Mouse (Mus musculus) adrenal gland, postnatal 25 days (tissue): Measurements from ENCODE around the gene Prpf40b. TPM values are rescaled to one million over a fixed set of nuclear protein-coding genes. Genes with fewer than 3 reads are reported as not detected.

Source experiments
- DNase-seq: peaks from one replicate; pipeline ENCODE4 v3.0.0; 2021; ENCODE audit warnings: mixed read lengths
- total RNA-seq: library from RNA; stranded (reverse); gene quantifications from 2 replicates; pipeline ENCODE4 v1.2.3, GENCODE M21; 2021

The Prpf40b gene
- total RNA-seq, 1 experiment from 2014 or later, result 59.6 TPM

- peak; percentile 33 for DNase-seq
Observed at GRCm38 (mm10) chr15:99332921-99333675, 38.2 kb downstream of the Prpf40b start.

- DNase-seq, result no peak
Observed at GRCm38 (mm10) chr15:99333676-99334065, 38.8 kb downstream of the Prpf40b start.

GRCm38 (mm10) chr15:99334500-99334899 lies 39.6 kb downstream of the Prpf40b start:
- DNase-seq, result no peak

GRCm38 (mm10) chr15:99335801-99336320 lies 41.0 kb downstream of the Prpf40b start:
- DNase-seq, result no peak

DNA sequence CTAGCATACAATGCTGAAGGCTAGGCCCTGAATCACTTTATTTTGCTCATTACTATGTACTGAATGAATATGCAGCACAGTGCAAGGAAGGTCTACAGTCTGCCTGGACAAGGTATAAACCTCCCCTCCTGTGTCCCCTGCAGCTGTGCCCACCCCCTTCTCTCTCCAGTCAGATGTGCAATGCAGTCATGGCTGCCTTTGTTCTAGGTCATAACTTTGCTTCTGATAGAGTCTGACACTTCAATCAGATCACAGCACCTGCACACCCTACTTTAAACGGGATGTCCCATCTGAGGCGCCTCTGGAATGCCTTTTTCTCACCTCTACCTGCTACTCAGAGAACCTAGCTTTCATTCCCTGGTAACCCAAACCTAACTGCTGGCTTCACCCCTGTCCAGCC lies 44.0 kb downstream of the Prpf40b start:
- no peak for DNase-seq

GRCm38 (mm10) chr15:99339669-99340068 lies 44.8 kb downstream of the Prpf40b start:
- no peak for DNase-seq

DNA sequence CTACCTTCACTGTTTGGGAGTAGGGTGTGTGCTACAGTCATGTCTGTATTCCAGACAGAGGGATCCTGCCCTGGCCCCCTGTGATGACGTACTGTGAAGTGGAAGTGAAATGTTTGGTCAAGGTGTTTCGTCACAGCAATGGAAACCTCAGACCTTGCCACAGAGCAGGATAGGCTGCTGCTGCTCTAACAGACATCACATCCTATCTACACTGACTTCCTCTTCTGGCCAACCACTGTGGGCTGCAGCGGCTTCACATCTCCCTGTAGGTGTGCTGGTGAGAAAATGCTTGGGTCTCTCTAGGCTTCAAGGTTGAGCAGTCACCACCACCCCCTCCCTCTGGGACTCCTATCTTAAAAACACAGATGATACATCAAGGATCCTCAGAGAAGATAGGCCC lies 46.2 kb downstream of the Prpf40b start:
- no peak for DNase-seq

DNA sequence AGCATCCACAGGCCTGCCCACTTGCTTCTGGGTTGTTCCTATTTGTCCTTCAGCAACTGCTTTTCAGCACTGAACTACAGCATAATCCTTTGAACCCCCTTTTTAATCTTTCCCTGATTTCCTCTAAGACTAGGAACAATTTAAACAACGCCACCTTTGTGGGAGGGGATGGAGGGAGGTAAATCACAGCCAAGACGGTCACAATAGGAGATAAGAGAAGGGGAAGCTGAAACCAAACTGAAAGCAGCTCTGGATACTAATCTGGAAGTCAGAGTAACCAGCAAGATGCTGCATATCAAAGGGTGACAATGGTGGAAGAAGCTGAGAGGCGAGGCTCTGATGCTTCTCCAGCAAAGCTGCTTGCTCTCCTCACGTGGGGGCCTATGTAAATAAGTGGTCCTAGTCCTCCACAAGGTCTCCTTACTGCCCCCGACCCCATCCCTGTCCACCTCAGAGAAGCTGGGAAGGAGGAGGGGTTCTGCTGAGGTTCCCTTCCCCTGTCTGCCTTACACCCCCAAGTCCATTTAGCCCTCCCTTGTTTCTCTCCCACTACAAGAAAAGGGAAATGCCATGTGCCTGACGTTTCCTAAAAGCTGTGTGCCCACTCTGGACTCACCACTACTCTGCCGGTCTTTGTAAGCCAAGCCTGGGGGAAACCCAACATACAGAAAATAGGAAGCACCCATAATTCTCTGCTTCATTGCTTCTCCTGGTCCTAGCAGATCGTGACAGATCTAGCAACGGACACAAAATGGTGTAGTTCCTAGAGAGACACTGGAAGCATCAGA lies 47.5 kb downstream of the Prpf40b start:
- peak; percentile 0 for DNase-seq

DNA sequence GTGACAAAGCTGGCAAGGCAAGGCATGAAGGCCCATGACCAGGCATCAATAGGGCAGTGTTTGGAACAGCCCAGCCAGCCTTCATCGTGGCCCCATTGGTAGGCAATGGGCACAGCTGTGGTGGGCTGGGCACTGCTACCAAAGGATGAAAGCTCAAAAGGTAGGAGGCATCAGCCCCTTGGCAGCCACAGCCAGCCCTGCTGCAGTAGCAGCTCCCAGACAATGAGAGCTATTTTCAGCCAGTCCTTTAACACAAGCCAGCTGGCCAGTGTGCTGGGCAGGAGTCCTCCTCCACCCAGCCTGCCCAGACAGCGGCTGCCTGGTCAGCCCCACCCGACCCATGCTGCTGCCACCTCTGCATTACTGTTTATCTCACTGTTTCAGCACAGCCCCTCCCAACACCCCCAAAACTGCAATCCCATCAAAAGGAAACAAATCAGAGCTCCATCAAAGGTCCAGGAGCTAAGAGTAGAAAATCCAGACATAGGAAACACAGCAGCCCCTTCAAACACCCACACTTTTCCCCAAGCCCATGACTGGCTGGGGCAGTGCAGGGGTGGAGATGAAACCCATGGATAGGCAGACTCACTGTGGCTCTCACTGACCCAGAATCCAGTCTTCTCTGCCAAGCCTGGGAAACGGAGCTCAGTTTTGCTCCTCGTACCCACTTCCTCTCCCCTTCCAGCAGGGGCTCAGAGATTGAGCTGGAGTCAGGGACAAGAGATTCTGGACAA lies 48.7 kb downstream of the Prpf40b start:
- DNase-seq, result peak; percentile 6

DNA sequence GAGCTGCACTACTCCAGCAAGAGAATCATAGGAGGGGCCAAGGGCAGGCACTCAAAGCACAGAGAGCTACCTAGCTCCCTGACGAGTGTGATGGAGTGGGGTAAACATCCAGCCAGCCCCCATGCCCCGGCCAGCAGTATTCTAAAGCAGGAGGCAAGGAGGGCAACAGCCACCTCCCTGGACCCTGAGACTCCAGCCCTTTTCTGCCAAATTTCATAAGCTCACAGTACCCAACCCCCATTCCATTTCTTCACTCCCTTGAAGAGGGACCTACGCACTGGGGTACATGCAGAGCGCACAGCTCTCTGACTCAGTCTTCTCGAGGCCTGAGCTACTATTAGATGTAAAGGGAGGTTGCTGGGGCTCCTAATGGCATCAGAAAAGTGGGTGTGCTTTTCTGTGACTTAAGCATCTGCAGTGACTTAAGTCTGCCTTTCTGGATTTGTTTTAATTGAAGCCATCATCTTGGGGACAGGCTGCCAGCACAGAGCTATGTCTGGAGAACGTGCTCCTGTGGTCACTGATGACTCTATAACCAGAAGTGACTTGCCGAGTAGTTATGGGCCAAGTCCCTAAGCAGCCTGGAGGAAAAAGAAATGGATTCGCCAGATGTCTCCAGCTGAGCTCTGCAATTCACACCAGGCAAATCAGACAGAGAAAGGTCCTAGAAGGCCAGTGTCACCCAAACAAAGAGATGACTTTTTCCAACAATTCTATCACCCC lies 49.4 kb downstream of the Prpf40b start:
- DNase-seq, result peak; percentile 0

GRCm38 (mm10) chr15:99344961-99345360 lies 50.1 kb downstream of the Prpf40b start:
- DNase-seq, result peak; percentile 1

GRCm38 (mm10) chr15:99351610-99352009 lies 56.7 kb downstream of the Prpf40b start:
- no peak for DNase-seq

GRCm38 (mm10) chr15:99352306-99352705 lies 57.4 kb downstream of the Prpf40b start:
- DNase-seq, result no peak

- no peak for DNase-seq
Observed at GRCm38 (mm10) chr15:99355660-99356059, 60.8 kb downstream of the Prpf40b start.

DNA sequence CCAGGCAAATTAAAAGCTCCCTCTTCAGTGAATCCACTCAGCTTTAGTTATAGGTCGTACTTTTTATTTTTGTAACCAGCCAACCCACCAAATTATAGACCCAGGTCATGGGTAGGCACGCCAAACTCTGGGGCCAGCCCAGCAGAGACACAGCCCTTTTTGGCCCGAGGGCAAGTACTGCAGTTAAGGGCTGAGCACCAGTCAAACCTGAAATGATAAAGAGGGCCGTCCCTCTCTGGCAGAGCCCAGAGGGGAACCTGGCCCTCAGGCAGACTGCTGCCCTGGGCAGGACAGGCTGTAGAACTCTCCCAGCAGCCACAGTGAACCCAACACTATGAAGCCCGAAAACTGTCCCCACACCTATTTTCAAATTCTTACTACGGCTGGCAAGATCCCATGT lies 61.6 kb downstream of the Prpf40b start:
- DNase-seq, result no peak

- no peak for DNase-seq
Observed at GRCm38 (mm10) chr15:99358952-99359351, 64.1 kb downstream of the Prpf40b start.

GRCm38 (mm10) chr15:99364022-99364530 lies 69.2 kb downstream of the Prpf40b start:
- no peak for DNase-seq

GRCm38 (mm10) chr15:99364921-99365320 lies 70.0 kb downstream of the Prpf40b start:
- no peak for DNase-seq
